Mouse (Mus musculus) gastrocnemius, adult 8-10 months (tissue): ENCODE results near the gene Rybp. TPM values are rescaled to one million over a fixed set of nuclear protein-coding genes. Genes with fewer than 3 reads are reported as not detected.

Source experiments
- DNase-seq, 2 experiments: peaks; one replicate each; pipeline ENCODE4 v3.0.0; 2022; ENCODE audit warnings: low spot score in 2 of 2
- total RNA-seq, 4 experiments: library from RNA; stranded (reverse); gene quantifications; 2 replicates each; pipeline ENCODE4 v1.2.4; 2022

Rybp gene
- total RNA-seq, 4 experiments from 2014 or later, result 4.0 to 5.4 (median 4.9) TPM

GRCm38 (mm10) chr6:100220917-100221560 is 66.2 kb downstream of the Rybp start:
- no peak for DNase-seq

GRCm38 (mm10) chr6:100219971-100220370 is 67.3 kb downstream of the Rybp start:
- no peak for DNase-seq

GRCm38 (mm10) chr6:100218541-100219341 is 68.5 kb downstream of the Rybp start:
- DNase-seq, result peak in 1 of 2 experiments; percentile 32

- DNase-seq, result no peak
Measured at GRCm38 (mm10) chr6:100217507-100217906, 69.8 kb downstream of the Rybp start.

- no peak for DNase-seq
Measured at GRCm38 (mm10) chr6:100216945-100217344, 70.3 kb downstream of the Rybp start.

GRCm38 (mm10) chr6:100215809-100216208 is 71.5 kb downstream of the Rybp start:
- DNase-seq, result no peak

GRCm38 (mm10) chr6:100214132-100214913 is 73.0 kb downstream of the Rybp start:
- DNase-seq, result no peak

GRCm38 (mm10) chr6:100213596-100213995 is 73.7 kb downstream of the Rybp start:
- no peak for DNase-seq

- no peak for DNase-seq
Measured at GRCm38 (mm10) chr6:100212820-100213219, 74.5 kb downstream of the Rybp start.

- DNase-seq, result no peak
Measured at GRCm38 (mm10) chr6:100211646-100212045, 75.6 kb downstream of the Rybp start.

GRCm38 (mm10) chr6:100210517-100210916 is 76.8 kb downstream of the Rybp start:
- no peak for DNase-seq

- no peak for DNase-seq
Measured at GRCm38 (mm10) chr6:100206741-100207275, 80.5 kb downstream of the Rybp start.

- no peak for DNase-seq
Measured at GRCm38 (mm10) chr6:100206261-100206660, 81.0 kb downstream of the Rybp start.

GRCm38 (mm10) chr6:100204436-100204835 is 82.8 kb downstream of the Rybp start:
- no peak for DNase-seq

- DNase-seq, result no peak
Measured at GRCm38 (mm10) chr6:100203492-100203891, 83.8 kb downstream of the Rybp start.

- DNase-seq, result no peak
Measured at GRCm38 (mm10) chr6:100202091-100202490, 85.2 kb downstream of the Rybp start.

GRCm38 (mm10) chr6:100197102-100197501 is 90.2 kb downstream of the Rybp start:
- peak; percentile 25 to 44 for DNase-seq

- peak in 1 of 2 experiments; percentile 42 for DNase-seq
Measured at GRCm38 (mm10) chr6:100195870-100196409, 91.3 kb downstream of the Rybp start.

GRCm38 (mm10) chr6:100195091-100195490 is 92.2 kb downstream of the Rybp start:
- no peak for DNase-seq

- DNase-seq, result no peak
Measured at GRCm38 (mm10) chr6:100193760-100194159, 93.5 kb downstream of the Rybp start.

- DNase-seq, result no peak
Measured at GRCm38 (mm10) chr6:100192691-100193229, 94.5 kb downstream of the Rybp start.
